Mouse (Mus musculus) hindbrain, embryonic 12.5 days (tissue): Measurements from ENCODE around the gene Cmya5. TPM values are rescaled to one million over a fixed set of nuclear protein-coding genes. Genes with fewer than 3 reads are reported as not detected.

Experiments
- ATAC-seq: fragments of 200-750 bp; cut with Nextera tagmentation; 2 replicates; pipeline ENCODE4 v1.8.0; 2017; ENCODE audit warnings: moderate TSS enrichment; ENCODE audit not compliant: low FRiP score
- H3K27ac ChIP-seq: fragments of 300-500 bp; sonication (generic); 2 replicates; pipeline ENCODE4 v1.5.1; 2016; ENCODE audit warnings: mild to moderate bottlenecking
- H3K27me3 ChIP-seq: fragments of 300-500 bp; sonication (generic); 2 replicates; pipeline ENCODE4 v1.6.1; 2016; ENCODE audit warnings: mild to moderate bottlenecking
- H3K36me3 ChIP-seq: fragments of 300-500 bp; sonication (generic); 2 replicates; pipeline ENCODE4 v1.6.1; 2016; ENCODE audit warnings: mild to moderate bottlenecking
- H3K4me1 ChIP-seq: fragments of 300-500 bp; sonication (generic); 2 replicates; pipeline ENCODE4 v1.6.1; 2016
- H3K4me2 ChIP-seq: fragments of 300-500 bp; sonication (generic); replicated peaks from 2 replicates; pipeline ENCODE4 v1.6.1; 2016; ENCODE audit warnings: mild to moderate bottlenecking
- H3K4me3 ChIP-seq: fragments of 300-500 bp; sonication (generic); 2 replicates; pipeline ENCODE4 v1.5.1; 2016; ENCODE audit warnings: mild to moderate bottlenecking
- H3K9ac ChIP-seq: fragments of 300-500 bp; sonication (generic); 2 replicates; pipeline ENCODE4 v1.6.1; 2016; ENCODE audit warnings: mild to moderate bottlenecking, moderate library complexity
- H3K9me3 ChIP-seq: fragments of 300-500 bp; sonication (generic); replicated peaks from 2 replicates; pipeline ENCODE4 v1.6.1; 2016; ENCODE audit warnings: mild to moderate bottlenecking
- WGBS: fragments of 180-500 bp; shearing (Covaris S2); methylation state at CpG from one replicate; pipeline ENCODE4 v1.1.7; 2016; 5-methylcytosine and 5-hydroxymethylcytosine counted together
- polyA plus RNA-seq: library from polyadenylated mRNA; unstranded; fragments of >200 nt; fragmentation: Nextera tagmentation; extraction: Ambion mirVana; gene quantifications from 2 replicates; pipeline ENCODE4 v1.2.1, GENCODE M21; 2016

The Cmya5 gene
- polyA plus RNA-seq, 1 experiment from 2014 or later: 0.08 TPM

GRCm38 (mm10) chr13:93153280-93153679, 8.8 kb upstream of the Cmya5 start:
- Histone ChIP-seq H3K4me3 (no peak overlapping the region), H3K9me3 (no peaks in the 10 kb centered on the region), H3K4me2 (no peak overlapping the region), H3K27ac (no peak overlapping the region), H3K9ac (no peak overlapping the region), H3K4me1 (no peaks in the 10 kb centered on the region), H3K27me3 (no peaks in the 10 kb centered on the region), H3K36me3 (peaks cover 28% of the 10 kb centered on the region)
- 97% methylated on average over 1 of the region's 1 CpGs for WGBS
- no peak for ATAC-seq

- Histone ChIP-seq H3K4me3 (peak overlapping the region; percentile 40), H3K4me2 (peak overlapping the region; percentile 88), H3K27me3 (no peaks in the 10 kb centered on the region), H3K36me3 (peaks cover 2% of the 10 kb centered on the region; the same call in 1 of the 2 replicates), H3K4me1 (peaks cover 15% of the 10 kb centered on the region), H3K27ac (no peak overlapping the region), H3K9me3 (no peaks in the 10 kb centered on the region), H3K9ac (peak overlapping the region; percentile 65)
- ATAC-seq: peak; percentile 62
- 23% methylated on average over 11 of the region's 11 CpGs for whole genome bisulfite sequencing
These were observed 673 bp downstream of the Cmya5 start for GRCm38 (mm10) chr13:93143819-93144283.

GRCm38 (mm10) chr13:93141184-93141583, 3.3 kb downstream of the Cmya5 start:
- Histone ChIP-seq H3K4me2 (no peak overlapping the region), H3K27ac (no peak overlapping the region), H3K27me3 (no peaks in the 10 kb centered on the region), H3K9me3 (no peaks in the 10 kb centered on the region), H3K36me3 (no peaks in the 10 kb centered on the region), H3K4me1 (peaks cover 15% of the 10 kb centered on the region), H3K4me3 (no peak overlapping the region), H3K9ac (no peak overlapping the region)
- no peak for ATAC-seq
- 93% methylated on average over 6 of the region's 6 CpGs for WGBS

GRCm38 (mm10) chr13:93138059-93138458, 6.5 kb downstream of the Cmya5 start:
- 93% methylated on average over 1 of the region's 1 CpGs for WGBS
- no peaks in the 10 kb centered on the region for H3K27me3 ChIP-seq
- H3K9ac ChIP-seq: no peak overlapping the region
- H3K27ac ChIP-seq: no peak overlapping the region
- no peak for ATAC-seq
- no peak overlapping the region for H3K4me3 ChIP-seq
- no peak overlapping the region for H3K4me2 ChIP-seq
- H3K36me3 ChIP-seq: no peaks in the 10 kb centered on the region
- no peaks in the 10 kb centered on the region for H3K4me1 ChIP-seq
- H3K9me3 ChIP-seq: no peaks in the 10 kb centered on the region

- H3K27me3 ChIP-seq: no peaks in the 10 kb centered on the region
- WGBS: 89% methylated on average over 7 of the region's 7 CpGs
- H3K9ac ChIP-seq: no peak overlapping the region
- H3K36me3 ChIP-seq: no peaks in the 10 kb centered on the region
- H3K4me2 ChIP-seq: no peak overlapping the region
- H3K4me1 ChIP-seq: no peaks in the 10 kb centered on the region
- ATAC-seq: no peak
- H3K4me3 ChIP-seq: no peak overlapping the region
- H3K27ac ChIP-seq: no peak overlapping the region
- no peaks in the 10 kb centered on the region for H3K9me3 ChIP-seq
These were observed 7.4 kb downstream of the Cmya5 start for GRCm38 (mm10) chr13:93137098-93137497.

GRCm38 (mm10) chr13:93136251-93136650, 8.3 kb downstream of the Cmya5 start:
- ATAC-seq: no peak
- no peaks in the 10 kb centered on the region for H3K36me3 ChIP-seq
- 89% methylated on average over 1 of the region's 1 CpGs for WGBS
- no peaks in the 10 kb centered on the region for H3K9me3 ChIP-seq
- H3K4me1 ChIP-seq: no peaks in the 10 kb centered on the region
- no peak overlapping the region for H3K4me2 ChIP-seq
- H3K4me3 ChIP-seq: no peak overlapping the region
- no peak overlapping the region for H3K9ac ChIP-seq
- no peaks in the 10 kb centered on the region for H3K27me3 ChIP-seq
- no peak overlapping the region for H3K27ac ChIP-seq

- no peaks in the 10 kb centered on the region for H3K36me3 ChIP-seq
- H3K4me1 ChIP-seq: no peaks in the 10 kb centered on the region
- H3K9ac ChIP-seq: no peak overlapping the region
- no peak overlapping the region for H3K4me2 ChIP-seq
- no peaks in the 10 kb centered on the region for H3K27me3 ChIP-seq
- no peak overlapping the region for H3K4me3 ChIP-seq
- no peaks in the 10 kb centered on the region for H3K9me3 ChIP-seq
- H3K27ac ChIP-seq: no peak overlapping the region
- ATAC-seq: no peak
- 85% methylated on average over 2 of the region's 2 CpGs for WGBS
These were observed 9.0 kb downstream of the Cmya5 start for GRCm38 (mm10) chr13:93135501-93135900.

- H3K36me3 ChIP-seq: no peaks in the 10 kb centered on the region
- no peaks in the 10 kb centered on the region for H3K27me3 ChIP-seq
- H3K9ac ChIP-seq: no peak overlapping the region
- no peak overlapping the region for H3K27ac ChIP-seq
- no peaks in the 10 kb centered on the region for H3K9me3 ChIP-seq
- no peak overlapping the region for H3K4me3 ChIP-seq
- no peak overlapping the region for H3K4me2 ChIP-seq
- no peak for ATAC-seq
- WGBS: 81% methylated on average over 3 of the region's 3 CpGs
- H3K4me1 ChIP-seq: peaks cover 9% of the 10 kb centered on the region; the same call in 1 of the 2 replicates
These were observed 13.8 kb downstream of the Cmya5 start for GRCm38 (mm10) chr13:93130674-93131073.

- no peak overlapping the region for H3K9ac ChIP-seq
- H3K4me1 ChIP-seq: peaks cover 9% of the 10 kb centered on the region; the same call in 1 of the 2 replicates
- no peaks in the 10 kb centered on the region for H3K9me3 ChIP-seq
- ATAC-seq: no peak
- H3K27ac ChIP-seq: no peak overlapping the region
- H3K4me3 ChIP-seq: no peak overlapping the region
- no peaks in the 10 kb centered on the region for H3K36me3 ChIP-seq
- H3K27me3 ChIP-seq: no peaks in the 10 kb centered on the region
- H3K4me2 ChIP-seq: no peak overlapping the region
- WGBS: 43% methylated on average over 5 of the region's 5 CpGs
These were observed 15.6 kb downstream of the Cmya5 start for GRCm38 (mm10) chr13:93128961-93129360.

- no peak for ATAC-seq
- Histone ChIP-seq H3K9me3 (no peaks in the 10 kb centered on the region), H3K4me1 (peaks cover 9% of the 10 kb centered on the region; the same call in 1 of the 2 replicates), H3K9ac (no peak overlapping the region), H3K36me3 (no peaks in the 10 kb centered on the region), H3K4me3 (no peak overlapping the region), H3K27ac (no peak overlapping the region), H3K4me2 (no peak overlapping the region), H3K27me3 (no peaks in the 10 kb centered on the region)
- WGBS: 68% methylated on average over 8 of the region's 8 CpGs
These were observed 16.2 kb downstream of the Cmya5 start for GRCm38 (mm10) chr13:93128111-93128860.

GRCm38 (mm10) chr13:93122321-93122720, 22.2 kb downstream of the Cmya5 start:
- no peak overlapping the region for H3K4me3 ChIP-seq
- no peak overlapping the region for H3K4me2 ChIP-seq
- no peaks in the 10 kb centered on the region for H3K4me1 ChIP-seq
- H3K9ac ChIP-seq: no peak overlapping the region
- H3K27me3 ChIP-seq: no peaks in the 10 kb centered on the region
- no peak for ATAC-seq
- H3K9me3 ChIP-seq: no peaks in the 10 kb centered on the region
- H3K27ac ChIP-seq: no peak overlapping the region
- WGBS: 93% methylated on average over 9 of the region's 9 CpGs
- no peaks in the 10 kb centered on the region for H3K36me3 ChIP-seq

GRCm38 (mm10) chr13:93117241-93117640, 27.3 kb downstream of the Cmya5 start:
- Histone ChIP-seq H3K9me3 (no peaks in the 10 kb centered on the region), H3K27ac (no peak overlapping the region), H3K36me3 (no peaks in the 10 kb centered on the region), H3K9ac (no peak overlapping the region), H3K4me3 (no peak overlapping the region), H3K4me1 (no peaks in the 10 kb centered on the region), H3K27me3 (no peaks in the 10 kb centered on the region), H3K4me2 (no peak overlapping the region)
- ATAC-seq: no peak
- WGBS: 76% methylated on average over 7 of the region's 7 CpGs
